Mouse (Mus musculus) adrenal gland, postnatal 4 days (tissue): ENCODE measurements around the gene Amotl1. TPM values are rescaled to one million over a fixed set of nuclear protein-coding genes. Genes with fewer than 3 reads are reported as not detected.
"Not testable (repeated sequence)": the region's sequence is repeated elsewhere in the genome, so short reads cannot be mapped to it uniquely, and the experiment has no call there.

Source experiments
- DNase-seq, 2 experiments: peaks; one replicate each; pipeline ENCODE4 v3.0.0; 2021 to 2022; ENCODE audit warnings: low spot score in 2 of 2, mixed read lengths in 2 of 2
- long read RNA-seq, 2 experiments: library from polyadenylated mRNA; stranded (forward); transcript quantifications; one replicate each; pipeline ENCODE4 v2.0.0; 2021
- total RNA-seq, 2 experiments: library from RNA; stranded (reverse); gene quantifications; 2 replicates each; pipeline ENCODE4 v1.2.3; 2021

Amotl1 gene
- total RNA-seq = 10 to 100 TPM; 61.9 to 68.5 TPM
- long read RNA-seq, experiment 1, partial matches to known transcripts = 0 of 7 reads
- long read RNA-seq, experiment 1, other reads (novel, unspliced or antisense) = 7 of 7 reads
- long read RNA-seq, experiment 2, partial matches to known transcripts = 1 of 16 reads
- long read RNA-seq, experiment 2, other reads (novel, unspliced or antisense) = 15 of 16 reads

- DNase-seq = no peak
These were observed at the start of gene Amotl1 for GRCm38 (mm10) chr9:14644956-14645355. Amotl1 (minus strand) TSS chr9:14645056.

GRCm38 (mm10) chr9:14689376-14690108 is 44.7 kb upstream of the Amotl1 start:
- DNase-seq = no peak

- no peak for DNase-seq
These were observed 39.5 kb upstream of the Amotl1 start for GRCm38 (mm10) chr9:14684363-14684762.

GRCm38 (mm10) chr9:14682741-14683140 is 37.9 kb upstream of the Amotl1 start:
- no peak for DNase-seq

- DNase-seq = no peak
These were observed 35.7 kb upstream of the Amotl1 start for GRCm38 (mm10) chr9:14680584-14680983.

- DNase-seq = no peak
These were observed 31.1 kb upstream of the Amotl1 start for GRCm38 (mm10) chr9:14675707-14676691.

- DNase-seq = no peak
These were observed 29.6 kb upstream of the Amotl1 start for GRCm38 (mm10) chr9:14674506-14674905.

GRCm38 (mm10) chr9:14673109-14673508 is 28.3 kb upstream of the Amotl1 start:
- no peak for DNase-seq

GRCm38 (mm10) chr9:14671965-14672364 is 27.1 kb upstream of the Amotl1 start:
- not testable (repeated sequence) for DNase-seq

- no peak for DNase-seq
These were observed 23.5 kb upstream of the Amotl1 start for GRCm38 (mm10) chr9:14668382-14668781.

- no peak for DNase-seq
These were observed 21.2 kb upstream of the Amotl1 start for GRCm38 (mm10) chr9:14666071-14666470.

GRCm38 (mm10) chr9:14663591-14663990 is 18.7 kb upstream of the Amotl1 start:
- DNase-seq = no peak

- DNase-seq = no peak
These were observed 18.0 kb upstream of the Amotl1 start for GRCm38 (mm10) chr9:14662876-14663275.

- no peak for DNase-seq
These were observed 17.3 kb upstream of the Amotl1 start for GRCm38 (mm10) chr9:14662138-14662537.

- DNase-seq = no peak
These were observed 13.1 kb upstream of the Amotl1 start for GRCm38 (mm10) chr9:14657926-14658325.

GRCm38 (mm10) chr9:14654010-14654409 is 9.2 kb upstream of the Amotl1 start:
- no peak for DNase-seq

GRCm38 (mm10) chr9:14652761-14653160 is 7.9 kb upstream of the Amotl1 start:
- DNase-seq = no peak

GRCm38 (mm10) chr9:14647849-14648248 is 3.0 kb upstream of the Amotl1 start:
- DNase-seq = no peak

GRCm38 (mm10) chr9:14646641-14647040 is 1.8 kb upstream of the Amotl1 start:
- DNase-seq = no peak

GRCm38 (mm10) chr9:14646061-14646460 is 1.2 kb upstream of the Amotl1 start:
- no peak for DNase-seq

- no peak for DNase-seq
These were observed 1.5 kb downstream of the Amotl1 start for GRCm38 (mm10) chr9:14643328-14643727.
